Mouse (Mus musculus): Measurements from ENCODE around the gene Nf1.

DNA sequence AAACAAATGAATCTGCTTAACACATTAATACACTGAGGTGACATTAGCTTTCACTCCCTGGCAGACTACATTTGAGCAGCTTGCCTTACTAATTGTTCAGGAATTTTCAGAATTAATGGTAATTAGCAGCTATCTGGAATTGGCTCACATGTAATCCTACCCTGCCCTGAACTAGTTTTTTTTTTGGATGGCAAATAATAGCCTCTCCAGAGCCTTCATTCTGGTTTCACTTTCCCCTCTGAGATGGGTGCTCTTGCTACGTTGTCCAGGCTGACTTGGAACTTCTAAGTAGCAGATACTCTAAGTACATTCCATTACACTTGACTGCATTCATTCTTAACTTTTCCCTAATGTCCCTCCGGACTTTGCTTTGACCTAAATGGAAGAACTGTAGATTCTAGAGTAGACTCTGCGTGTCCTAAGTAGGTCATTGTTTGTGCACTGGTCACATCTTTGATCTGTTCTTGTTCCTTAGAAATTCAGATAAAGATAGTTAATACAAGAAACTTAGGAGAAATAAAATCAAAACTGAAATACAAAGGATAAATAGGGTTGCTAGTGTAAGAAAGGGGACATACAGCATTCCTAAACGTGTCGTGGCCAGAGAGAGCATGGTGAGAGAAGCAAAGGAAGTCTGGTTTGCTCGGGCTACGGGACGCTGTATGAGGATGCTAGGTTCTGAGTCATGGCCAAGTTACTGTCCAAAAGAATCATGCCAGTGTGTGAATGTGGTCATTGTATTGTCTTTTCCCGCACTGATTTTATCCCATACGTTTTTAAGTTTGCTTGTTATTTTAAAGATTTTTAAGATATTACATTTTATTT is 155.7 kb downstream of the Nf1 start:
- TF ChIP-seq CTCF (IDR thresholded peaks at IDR 0.05; ENCODE audit: insufficient read depth, low read length) (no peak), POLR2A (IDR thresholded peaks at IDR 0.05; ENCODE audit: borderline replicate concordance, extremely low read depth, low read depth, low read length) (no peak)
